Mouse (Mus musculus): ENCODE data around the gene Ms4a3. TPM values are rescaled to one million over a fixed set of nuclear protein-coding genes. Genes with fewer than 3 reads are reported as not detected.

Gene Ms4a3
- polyA plus RNA-seq (2015; fragmentation: Nextera tagmentation; extraction: Ambion mirVana) = 14.7 and 15.1 TPM in 2 replicates

GRCm38 (mm10) chr19:11640732-11641131, at the start of gene Ms4a3:
Ms4a3 (minus strand) TSS chr19:11640851.
- ATAC-seq (ENCODE audit: low read depth) = no peak
- DNase-seq = no peak
- 28% methylated on average over 1 of the region's 1 CpGs for WGBS (ENCODE audit: insufficient replicate concordance)

GRCm38 (mm10) chr19:11661562-11661961, 20.9 kb upstream of the Ms4a3 start:
- peaks cover 12% of the 10 kb centered on the region for H3K4me1 ChIP-seq (replicated peaks)
- ATAC-seq (ENCODE audit: low read depth) (peak; percentile 58; the same call in 1 of the 2 replicates), DNase-seq (no peak)
- no peaks in the 10 kb centered on the region for H3K9me3 ChIP-seq (replicated peaks)
- no peaks in the 10 kb centered on the region for H3K36me3 ChIP-seq
- H3K9ac ChIP-seq = no peak overlapping the region
- H3K4me3 ChIP-seq (replicated peaks) = no peak overlapping the region
- no peak overlapping the region for H3K27ac ChIP-seq
- no peaks in the 10 kb centered on the region for H3K27me3 ChIP-seq
- H3K4me2 ChIP-seq = 0 out of 2 replicates have a peak overlapping the region, but pooled peaks have one; percentile 6

More at GRCm38 (mm10) chr19:11640732-11641131, at the start of gene Ms4a3:
- Histone ChIP-seq H3K4me3 (replicated peaks) (no peak within 1 kb of the TSS), H3K27me3 (no peaks in the 10 kb centered on the region), H3K9ac (no peak within 1 kb of the TSS), H3K4me2 (no peak within 1 kb of the TSS), H3K9me3 (replicated peaks) (no peaks in the 10 kb centered on the region), H3K27ac (no peak within 1 kb of the TSS), H3K4me1 (replicated peaks) (no peaks in the 10 kb centered on the region), H3K36me3 (no peaks in the 10 kb centered on the region)

- H3K36me3 ChIP-seq = no peaks in the 10 kb centered on the region
- DNase-seq (no peak), ATAC-seq (ENCODE audit: low read depth) (no peak)
- H3K4me2 ChIP-seq = 0 out of 2 replicates have a peak within 1 kb of the TSS, but pooled peaks have one; percentile 6
- whole genome bisulfite sequencing (ENCODE audit: insufficient replicate concordance) = 80% methylated on average over 5 of the region's 5 CpGs
- H3K27me3 ChIP-seq = no peaks in the 10 kb centered on the region
- H3K27ac ChIP-seq = no peak within 1 kb of the TSS
- peaks cover 12% of the 10 kb centered on the region for H3K4me1 ChIP-seq (replicated peaks)
- H3K4me3 ChIP-seq (replicated peaks) = no peak within 1 kb of the TSS
- H3K9me3 ChIP-seq (replicated peaks) = no peaks in the 10 kb centered on the region
- no peak within 1 kb of the TSS for H3K9ac ChIP-seq
These were observed 19.8 kb upstream of the Ms4a3 start, which contains the start of gene Oosp2 for GRCm38 (mm10) chr19:11660459-11660858. Oosp2 (minus strand) TSS chr19:11660559.

GRCm38 (mm10) chr19:11659142-11659541, 18.5 kb upstream of the Ms4a3 start:
- Histone ChIP-seq H3K27me3 (no peaks in the 10 kb centered on the region), H3K4me3 (replicated peaks) (no peak overlapping the region), H3K4me2 (no peak overlapping the region), H3K36me3 (no peaks in the 10 kb centered on the region), H3K9me3 (replicated peaks) (no peaks in the 10 kb centered on the region), H3K9ac (no peak overlapping the region), H3K27ac (no peak overlapping the region), H3K4me1 (replicated peaks) (peaks cover 12% of the 10 kb centered on the region)
- ATAC-seq (ENCODE audit: low read depth) (no peak), DNase-seq (no peak)
- 37% methylated on average over 2 of the region's 2 CpGs for WGBS (ENCODE audit: insufficient replicate concordance)

- ATAC-seq (ENCODE audit: low read depth) (no peak), DNase-seq (no peak)
- no peaks in the 10 kb centered on the region for H3K4me1 ChIP-seq (replicated peaks)
- no peak overlapping the region for H3K27ac ChIP-seq
- no peak overlapping the region for H3K9ac ChIP-seq
- no peaks in the 10 kb centered on the region for H3K9me3 ChIP-seq (replicated peaks)
- 64% methylated on average over 4 of the region's 4 CpGs for WGBS (ENCODE audit: insufficient replicate concordance)
- no peaks in the 10 kb centered on the region for H3K36me3 ChIP-seq
- no peaks in the 10 kb centered on the region for H3K27me3 ChIP-seq
- H3K4me2 ChIP-seq = no peak overlapping the region
- H3K4me3 ChIP-seq (replicated peaks) = no peak overlapping the region
These were observed 8.9 kb upstream of the Ms4a3 start for GRCm38 (mm10) chr19:11649564-11649963.

GRCm38 (mm10) chr19:11646166-11646565, 5.5 kb upstream of the Ms4a3 start:
- no peaks in the 10 kb centered on the region for H3K9me3 ChIP-seq (replicated peaks)
- WGBS (ENCODE audit: insufficient replicate concordance) = 54% methylated on average over 3 of the region's 3 CpGs
- H3K4me2 ChIP-seq = no peak overlapping the region
- no peak for ATAC-seq (ENCODE audit: low read depth)
- H3K4me1 ChIP-seq (replicated peaks) = no peaks in the 10 kb centered on the region
- H3K4me3 ChIP-seq (replicated peaks) = no peak overlapping the region
- H3K27me3 ChIP-seq = no peaks in the 10 kb centered on the region
- H3K36me3 ChIP-seq = no peaks in the 10 kb centered on the region
- no peak overlapping the region for H3K9ac ChIP-seq
- no peak for DNase-seq
- no peak overlapping the region for H3K27ac ChIP-seq

- Histone ChIP-seq H3K4me3 (replicated peaks) (no peak overlapping the region), H3K9me3 (replicated peaks) (no peaks in the 10 kb centered on the region), H3K4me2 (no peak overlapping the region), H3K27me3 (no peaks in the 10 kb centered on the region), H3K4me1 (replicated peaks) (no peaks in the 10 kb centered on the region), H3K9ac (no peak overlapping the region), H3K27ac (no peak overlapping the region), H3K36me3 (no peaks in the 10 kb centered on the region)
- ATAC-seq (ENCODE audit: low read depth) (no peak), DNase-seq (no peak)
- WGBS (ENCODE audit: insufficient replicate concordance) = 48% methylated on average over 4 of the region's 4 CpGs
These were observed 1.6 kb downstream of the Ms4a3 start for GRCm38 (mm10) chr19:11639038-11639437.

GRCm38 (mm10) chr19:11635572-11635971, 5.1 kb downstream of the Ms4a3 start:
- H3K9me3 ChIP-seq (replicated peaks) = no peaks in the 10 kb centered on the region
- H3K27me3 ChIP-seq = no peaks in the 10 kb centered on the region
- H3K4me1 ChIP-seq (replicated peaks) = no peaks in the 10 kb centered on the region
- no peaks in the 10 kb centered on the region for H3K36me3 ChIP-seq
- no peak overlapping the region for H3K4me2 ChIP-seq
- DNase-seq = no peak
- no peak overlapping the region for H3K4me3 ChIP-seq (replicated peaks)
- no peak overlapping the region for H3K9ac ChIP-seq
- no peak overlapping the region for H3K27ac ChIP-seq
- WGBS (ENCODE audit: insufficient replicate concordance) = 13% methylated on average over 5 of the region's 5 CpGs
- ATAC-seq (ENCODE audit: low read depth) = no peak

- Histone ChIP-seq H3K4me1 (replicated peaks) (no peaks in the 10 kb centered on the region), H3K9me3 (replicated peaks) (no peaks in the 10 kb centered on the region), H3K27ac (no peak overlapping the region), H3K9ac (no peak overlapping the region), H3K4me3 (replicated peaks) (no peak overlapping the region), H3K36me3 (no peaks in the 10 kb centered on the region), H3K4me2 (no peak overlapping the region), H3K27me3 (no peaks in the 10 kb centered on the region)
- ATAC-seq (ENCODE audit: low read depth) (no peak), DNase-seq (no peak)
- 34% methylated on average over 2 of the region's 2 CpGs for WGBS (ENCODE audit: insufficient replicate concordance)
These were observed 6.3 kb downstream of the Ms4a3 start for GRCm38 (mm10) chr19:11634330-11634729.

- WGBS (ENCODE audit: insufficient replicate concordance) = 69% methylated on average over 1 of the region's 1 CpGs
- H3K4me2 ChIP-seq = no peak overlapping the region
- H3K4me1 ChIP-seq (replicated peaks) = no peaks in the 10 kb centered on the region
- H3K36me3 ChIP-seq = no peaks in the 10 kb centered on the region
- H3K4me3 ChIP-seq (replicated peaks) = no peak overlapping the region
- ATAC-seq (ENCODE audit: low read depth) = no peak
- no peak overlapping the region for H3K9ac ChIP-seq
- no peaks in the 10 kb centered on the region for H3K27me3 ChIP-seq
- H3K27ac ChIP-seq = no peak overlapping the region
- no peaks in the 10 kb centered on the region for H3K9me3 ChIP-seq (replicated peaks)
- no peak for DNase-seq
These were observed 6.9 kb downstream of the Ms4a3 start for GRCm38 (mm10) chr19:11633732-11634131.

GRCm38 (mm10) chr19:11625231-11625630, 15.4 kb downstream of the Ms4a3 start:
- no peak overlapping the region for H3K27ac ChIP-seq
- no peaks in the 10 kb centered on the region for H3K9me3 ChIP-seq (replicated peaks)
- 24% methylated on average over 5 of the region's 5 CpGs for WGBS (ENCODE audit: insufficient replicate concordance)
- no peak overlapping the region for H3K4me3 ChIP-seq (replicated peaks)
- DNase-seq = peak; percentile 32
- H3K4me1 ChIP-seq (replicated peaks) = peaks cover 8% of the 10 kb centered on the region
- no peaks in the 10 kb centered on the region for H3K27me3 ChIP-seq
- no peak overlapping the region for H3K9ac ChIP-seq
- H3K4me2 ChIP-seq = no peak overlapping the region
- no peaks in the 10 kb centered on the region for H3K36me3 ChIP-seq
- ATAC-seq (ENCODE audit: low read depth) = peak; percentile 87

- Histone ChIP-seq H3K4me3 (replicated peaks) (no peak overlapping the region), H3K27ac (no peak overlapping the region), H3K4me2 (no peak overlapping the region), H3K36me3 (no peaks in the 10 kb centered on the region), H3K27me3 (no peaks in the 10 kb centered on the region), H3K9me3 (replicated peaks) (no peaks in the 10 kb centered on the region), H3K9ac (no peak overlapping the region), H3K4me1 (replicated peaks) (peaks cover 8% of the 10 kb centered on the region)
- ATAC-seq (ENCODE audit: low read depth) (no peak), DNase-seq (no peak)
These were observed 15.9 kb downstream of the Ms4a3 start for GRCm38 (mm10) chr19:11624800-11625199.
